Mouse (Mus musculus) midbrain, embryonic 15.5 days (tissue): ENCODE measurements around the gene Lsm2. TPM values are rescaled to one million over a fixed set of nuclear protein-coding genes. Genes with fewer than 3 reads are reported as not detected.
"Not testable (repeated sequence)": the region's sequence is repeated elsewhere in the genome, so short reads cannot be mapped to it uniquely, and the experiment has no call there.

ENCODE experiments used
- ATAC-seq: fragments of 200-750 bp; cut with Nextera tagmentation; replicated peaks from 2 replicates; pipeline ENCODE4 v1.8.0; 2017; ENCODE audit warnings: moderate TSS enrichment
- H3K27ac ChIP-seq: fragments of 300-500 bp; sonication (generic); 2 replicates; pipeline ENCODE4 v1.5.1; 2015; ENCODE audit warnings: mild to moderate bottlenecking, inconsistent platforms
- H3K27me3 ChIP-seq: fragments of 300-500 bp; sonication (generic); replicated peaks from 2 replicates; pipeline ENCODE4 v1.6.1; 2015; ENCODE audit warnings: inconsistent platforms
- H3K36me3 ChIP-seq: fragments of 300-500 bp; sonication (generic); replicated peaks from 2 replicates; pipeline ENCODE4 v1.6.1; 2015; ENCODE audit warnings: inconsistent platforms
- H3K4me1 ChIP-seq: fragments of 300-500 bp; sonication (generic); 2 replicates; pipeline ENCODE4 v1.6.1; 2015; ENCODE audit warnings: inconsistent platforms
- H3K4me2 ChIP-seq: fragments of 300-500 bp; sonication (generic); 2 replicates; pipeline ENCODE4 v1.6.1; 2015; ENCODE audit warnings: inconsistent platforms, mild to moderate bottlenecking, moderate library complexity
- H3K4me3 ChIP-seq: fragments of 300-500 bp; sonication (generic); 2 replicates; pipeline ENCODE4 v1.5.1; 2015; ENCODE audit warnings: mild to moderate bottlenecking, inconsistent platforms
- H3K9ac ChIP-seq: fragments of 300-500 bp; sonication (generic); 2 replicates; pipeline ENCODE4 v1.6.1; 2015; ENCODE audit warnings: mild to moderate bottlenecking, inconsistent platforms
- H3K9me3 ChIP-seq: fragments of 300-500 bp; sonication (generic); 2 replicates; pipeline ENCODE4 v1.6.1; 2016; ENCODE audit warnings: inconsistent platforms
- WGBS: fragments of 180-500 bp; shearing (Covaris S2); methylation state at CpG from one replicate; pipeline ENCODE4 v1.1.7; 2015; ENCODE audit warnings: mixed read lengths; 5-methylcytosine and 5-hydroxymethylcytosine counted together
- polyA plus RNA-seq: library from polyadenylated mRNA; unstranded; fragments of >200 nt; fragmentation: Nextera tagmentation; extraction: Ambion mirVana; gene quantifications from 2 replicates; pipeline ENCODE4 v1.2.1, GENCODE M21; 2015

Gene Lsm2
- polyA plus RNA-seq, 1 experiment from 2014 or later, result 103 TPM

DNA sequence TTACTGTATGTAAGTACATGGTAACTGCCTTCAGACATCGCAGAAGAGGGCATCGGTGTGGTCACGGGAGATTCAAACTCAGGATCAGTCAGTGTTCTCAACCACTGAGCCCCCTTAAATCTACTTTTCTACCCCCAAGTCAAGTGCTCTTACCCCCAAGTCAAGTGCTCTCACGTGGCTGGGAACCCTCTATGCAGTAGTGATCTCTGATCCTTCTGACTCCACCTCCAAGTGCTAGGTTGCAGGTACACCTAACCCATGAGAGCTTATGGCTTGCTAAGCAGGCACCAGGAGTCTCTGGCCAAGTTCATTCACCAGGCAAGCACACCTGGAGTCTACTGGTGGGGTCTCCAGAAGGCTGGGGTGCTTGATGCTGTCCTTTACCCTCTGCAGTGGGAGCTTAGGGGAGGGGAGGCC lies 32.1 kb upstream of the Lsm2 start:
- H3K27me3 ChIP-seq, result no peaks in the 10 kb centered on the region
- no peak for ATAC-seq
- no peak overlapping the region for H3K9ac ChIP-seq
- H3K4me1 ChIP-seq, result peaks cover 16% of the 10 kb centered on the region
- 38% methylated on average over 4 of the region's 4 CpGs for WGBS
- no peak overlapping the region for H3K27ac ChIP-seq
- no peaks in the 10 kb centered on the region for H3K9me3 ChIP-seq
- H3K4me2 ChIP-seq, result no peak overlapping the region
- no peak overlapping the region for H3K4me3 ChIP-seq
- H3K36me3 ChIP-seq, result peaks cover 4% of the 10 kb centered on the region; the same call in 1 of the 2 replicates

- WGBS, result 29% methylated on average over 10 of the region's 10 CpGs
- ATAC-seq, result no peak
- H3K36me3 ChIP-seq, result peaks cover 4% of the 10 kb centered on the region; the same call in 1 of the 2 replicates
Measured at GRCm38 (mm10) chr17:34950514-34951455, 30.9 kb upstream of the Lsm2 start.

GRCm38 (mm10) chr17:34951636-34952377 lies 29.9 kb upstream of the Lsm2 start:
- peak overlapping the region; percentile 89 for H3K27ac ChIP-seq
- H3K27me3 ChIP-seq, result peaks cover 12% of the 10 kb centered on the region
- peak; percentile 75 for ATAC-seq
- whole genome bisulfite sequencing, result 1% methylated on average over 29 of the region's 29 CpGs
- H3K36me3 ChIP-seq, result peaks cover 4% of the 10 kb centered on the region; the same call in 1 of the 2 replicates
- H3K9me3 ChIP-seq, result no peaks in the 10 kb centered on the region
- peak overlapping the region; percentile 100 for H3K9ac ChIP-seq
- peaks cover 16% of the 10 kb centered on the region for H3K4me1 ChIP-seq
- peak overlapping the region; percentile 72 for H3K4me2 ChIP-seq
- H3K4me3 ChIP-seq, result peak overlapping the region; percentile 94

More at GRCm38 (mm10) chr17:34950514-34951455, 30.9 kb upstream of the Lsm2 start:
- Histone ChIP-seq H3K4me3 (peak overlapping the region; percentile 94), H3K27me3 (peaks cover 8% of the 10 kb centered on the region), H3K9ac (peak overlapping the region; percentile 100), H3K4me2 (peak overlapping the region; percentile 72), H3K4me1 (peaks cover 16% of the 10 kb centered on the region), H3K9me3 (no peaks in the 10 kb centered on the region), H3K27ac (peak overlapping the region; percentile 89)

- peak overlapping the region; percentile 72 for H3K4me2 ChIP-seq
- peaks cover 4% of the 10 kb centered on the region; the same call in 1 of the 2 replicates for H3K36me3 ChIP-seq
- H3K27me3 ChIP-seq, result peaks cover 14% of the 10 kb centered on the region
- H3K9me3 ChIP-seq, result no peaks in the 10 kb centered on the region
- peak; percentile 89 for ATAC-seq
- WGBS, result under 1% methylated on average over 23 of the region's 23 CpGs
- peak overlapping the region; percentile 100 for H3K9ac ChIP-seq
- peaks cover 16% of the 10 kb centered on the region for H3K4me1 ChIP-seq
- peak overlapping the region; percentile 94 for H3K4me3 ChIP-seq
- peak overlapping the region; percentile 89 for H3K27ac ChIP-seq
Measured at GRCm38 (mm10) chr17:34952378-34953040, 29.2 kb upstream of the Lsm2 start.

- H3K27ac ChIP-seq, result no peak overlapping the region
- H3K36me3 ChIP-seq, result peaks cover 4% of the 10 kb centered on the region; the same call in 1 of the 2 replicates
- 0 out of 2 replicates have a peak overlapping the region, but pooled peaks have one; percentile 72 for H3K4me2 ChIP-seq
- no peak for ATAC-seq
- peaks cover 16% of the 10 kb centered on the region for H3K4me1 ChIP-seq
- 93% methylated on average over 3 of the region's 3 CpGs for WGBS
- no peaks in the 10 kb centered on the region for H3K9me3 ChIP-seq
- H3K9ac ChIP-seq, result no peak overlapping the region
- H3K27me3 ChIP-seq, result peaks cover 14% of the 10 kb centered on the region
- peak overlapping the region; percentile 94 for H3K4me3 ChIP-seq
Measured at GRCm38 (mm10) chr17:34953258-34953657, 28.4 kb upstream of the Lsm2 start.

DNA sequence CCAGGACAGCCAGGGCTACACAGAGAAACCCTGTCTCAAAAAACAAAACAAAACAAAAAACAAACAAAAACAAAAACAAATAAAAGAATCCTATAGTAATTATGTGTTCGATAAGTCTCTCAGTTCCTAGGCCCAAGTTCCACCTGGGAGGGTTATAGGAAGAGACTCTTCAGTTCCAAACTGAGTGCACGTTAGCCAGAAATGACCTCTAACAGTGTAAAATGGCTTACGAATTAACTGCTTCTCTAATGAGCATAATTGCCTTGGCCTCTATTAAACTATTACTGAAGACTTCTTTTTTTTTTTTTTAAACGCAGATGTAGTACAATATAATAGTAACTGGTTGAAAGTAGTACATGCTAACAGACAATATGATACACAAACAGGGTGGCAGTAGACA lies 27.8 kb upstream of the Lsm2 start:
- Histone ChIP-seq H3K4me1 (peaks cover 16% of the 10 kb centered on the region), H3K27ac (no peak overlapping the region), H3K27me3 (peaks cover 14% of the 10 kb centered on the region), H3K9ac (no peak overlapping the region), H3K36me3 (peaks cover 4% of the 10 kb centered on the region; the same call in 1 of the 2 replicates), H3K4me3 (no peak overlapping the region), H3K9me3 (no peaks in the 10 kb centered on the region), H3K4me2 (no peak overlapping the region)
- ATAC-seq, result no peak
- 96% methylated on average over 4 of the region's 4 CpGs for WGBS

- H3K27me3 ChIP-seq, result peaks cover 20% of the 10 kb centered on the region
- WGBS, result 81% methylated on average over 4 of the region's 4 CpGs
- H3K36me3 ChIP-seq, result no peaks in the 10 kb centered on the region
- H3K9ac ChIP-seq, result no peak overlapping the region
- ATAC-seq, result no peak
- H3K4me1 ChIP-seq, result peaks cover 21% of the 10 kb centered on the region
- no peak overlapping the region for H3K4me2 ChIP-seq
- H3K9me3 ChIP-seq, result no peaks in the 10 kb centered on the region
- H3K4me3 ChIP-seq, result no peak overlapping the region
- H3K27ac ChIP-seq, result no peak overlapping the region
Measured at GRCm38 (mm10) chr17:34954831-34955230, 26.8 kb upstream of the Lsm2 start.

DNA sequence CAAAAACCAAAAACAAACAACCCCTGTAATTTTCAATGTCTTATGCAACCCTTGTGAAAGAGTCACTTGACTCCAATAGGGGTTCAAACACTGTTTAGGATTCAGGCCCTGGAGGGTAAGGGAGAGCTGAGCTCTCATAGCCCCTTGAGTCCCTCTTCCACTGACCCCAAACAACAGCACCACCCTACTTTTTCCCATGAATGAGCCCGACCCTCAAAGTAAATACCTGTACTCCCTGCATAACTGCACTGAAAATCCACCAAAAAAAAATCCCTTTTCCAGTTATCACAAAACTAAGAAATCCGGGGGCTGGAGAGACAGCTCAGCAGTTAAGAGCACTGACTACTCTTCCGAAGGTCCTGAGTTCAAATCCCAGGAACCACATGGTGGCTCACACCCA lies 25.8 kb upstream of the Lsm2 start:
- H3K4me2 ChIP-seq, result no peak overlapping the region
- no peaks in the 10 kb centered on the region for H3K9me3 ChIP-seq
- no peak overlapping the region for H3K9ac ChIP-seq
- peaks cover 13% of the 10 kb centered on the region for H3K4me1 ChIP-seq
- peaks cover 24% of the 10 kb centered on the region for H3K27me3 ChIP-seq
- H3K27ac ChIP-seq, result no peak overlapping the region
- 89% methylated on average over 3 of the region's 3 CpGs for WGBS
- no peak for ATAC-seq
- H3K4me3 ChIP-seq, result no peak overlapping the region
- no peaks in the 10 kb centered on the region for H3K36me3 ChIP-seq

DNA sequence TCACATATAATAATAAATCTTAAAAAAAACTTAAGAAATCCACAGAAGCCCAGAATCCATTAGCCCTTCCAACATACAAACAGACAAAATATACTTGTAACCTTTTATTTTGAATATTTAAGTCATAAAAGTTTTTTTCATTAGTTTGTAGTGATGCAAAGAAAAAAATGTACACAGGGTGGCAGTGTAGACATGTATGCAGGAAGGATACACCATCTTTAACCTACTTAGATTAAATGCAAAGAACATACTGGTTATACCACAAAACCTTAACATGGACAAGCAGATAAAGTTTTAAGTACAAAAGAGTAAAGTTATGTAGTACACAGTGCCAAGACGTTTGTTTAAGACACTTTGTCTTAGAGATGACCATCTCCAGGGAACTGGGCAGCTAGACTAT lies 25.3 kb upstream of the Lsm2 start:
- Histone ChIP-seq H3K27ac (no peak overlapping the region), H3K36me3 (no peaks in the 10 kb centered on the region), H3K4me1 (peaks cover 9% of the 10 kb centered on the region), H3K4me3 (no peak overlapping the region), H3K9me3 (no peaks in the 10 kb centered on the region), H3K9ac (no peak overlapping the region), H3K27me3 (peaks cover 27% of the 10 kb centered on the region), H3K4me2 (no peak overlapping the region)
- WGBS, result 51% methylated on average over 1 of the region's 1 CpGs
- no peak for ATAC-seq

GRCm38 (mm10) chr17:34957291-34957690 lies 24.4 kb upstream of the Lsm2 start:
- 11% methylated on average over 39 of the region's 40 CpGs for WGBS

GRCm38 (mm10) chr17:34957966-34958365 lies 23.7 kb upstream of the Lsm2 start:
- not testable (repeated sequence) for H3K9me3 ChIP-seq, H3K27ac ChIP-seq, H3K4me2 ChIP-seq, H3K4me1 ChIP-seq, H3K36me3 ChIP-seq, H3K9ac ChIP-seq, ATAC-seq, H3K4me3 ChIP-seq
- WGBS, result 31% methylated on average over 28 of the region's 40 CpGs
- H3K27me3 ChIP-seq, result peaks cover 28% of the 10 kb centered on the region

More at GRCm38 (mm10) chr17:34957291-34957690, 24.4 kb upstream of the Lsm2 start:
- H3K4me3 ChIP-seq, H3K9ac ChIP-seq, H3K27ac ChIP-seq, H3K9me3 ChIP-seq, ATAC-seq, H3K4me1 ChIP-seq, H3K36me3 ChIP-seq, H3K4me2 ChIP-seq: not testable (repeated sequence)
- H3K27me3 ChIP-seq, result peaks cover 28% of the 10 kb centered on the region

- H3K27me3 ChIP-seq, result peaks cover 28% of the 10 kb centered on the region
- H3K4me2 ChIP-seq, result peak overlapping the region; percentile 81
- under 1% methylated on average over 23 of the region's 47 CpGs for WGBS
- not testable (repeated sequence) for H3K4me1 ChIP-seq, H3K9me3 ChIP-seq, H3K36me3 ChIP-seq, H3K27ac ChIP-seq
- H3K9ac ChIP-seq, result peak overlapping the region; percentile 34; the same call in 1 of the 2 replicates
- H3K4me3 ChIP-seq, result peak overlapping the region; percentile 41
- peak; percentile 57 for ATAC-seq
Measured at GRCm38 (mm10) chr17:34958734-34959129, 22.9 kb upstream of the Lsm2 start.
